In genomic region chrX:43122491-43122890, GRCm38 (mm10) we compare ENCODE assay signal across 18 mouse cellular contexts.
DNase-seq lines count a peak whose midpoint lies in the region; TF ChIP-seq lines count a peak whose summit lies in the region.
"Had no signal": no experiment of that assay in that cellular context is flagged by ENCODE, and none has a peak within 500 bp of the region (broad histone marks: within the 10 kb centered on the region; RNA-seq: fewer than 3 reads in every experiment).

No protein-coding gene starts in this region.

- peak; percentile 74 for DNase-seq in cerebellum, adult 11 months
- peak; percentile 79 to 92 for DNase-seq in cerebellum, adult 2 months
- DNase-seq in cerebellum, postnatal 10 days: peak; percentile 62 to 73
- no peak for DNase-seq in natural killer cell, adult 2 months (ENCODE audit: low spot score in 2 of 2)
- no peak for DNase-seq in lung, postnatal 25 days (ENCODE audit: low spot score)
- no peak for DNase-seq in right cerebral cortex, postnatal 36 days (ENCODE audit: low spot score in 2 of 2)
- DNase-seq: adrenal gland, adult 2 months; adrenal gland, postnatal 25 days; embryo, embryonic 11 days; gastrocnemius, postnatal 36 days; heart, adult 11 months; heart, postnatal 36 days; kidney, adult 11 months had no signal

- H3K27ac ChIP-seq in cerebellum, adult 2 months (ENCODE audit: insufficient read depth, low read length): peak overlapping the region; percentile 53; the same call in 1 of the 2 replicates
- H3K27ac ChIP-seq: embryonic facial prominence, embryonic 15.5 days; forebrain, embryonic 10.5 days; heart, embryonic 13.5 days had no signal

- WGBS in cerebellum, adult 2 months: 18% methylated on average over 1 of the region's 1 CpGs

- no peaks in the 10 kb centered on the region for H3K4me1 ChIP-seq in cerebellum, adult 2 months (ENCODE audit: control insufficient read depth, insufficient read depth, low read length)
- H3K4me1 ChIP-seq: embryonic facial prominence, embryonic 15.5 days; forebrain, embryonic 10.5 days; heart, embryonic 13.5 days had no signal

- H3K4me3 ChIP-seq in cerebellum, adult 2 months (replicated peaks; ENCODE audit: insufficient read depth, low read depth, low read length): no peak overlapping the region
- H3K4me3 ChIP-seq: embryonic facial prominence, embryonic 15.5 days; erythroblast, embryonic 14.5 days; forebrain, embryonic 10.5 days; heart, embryonic 13.5 days had no signal

- TF ChIP-seq POLR2A in cerebellum, adult 2 months (IDR thresholded peaks at IDR 0.05; ENCODE audit: borderline replicate concordance, insufficient read depth, low read length): no peak

- TF ChIP-seq CTCF in cerebellum, adult 2 months (IDR thresholded peaks at IDR 0.05; ENCODE audit: borderline replicate concordance, insufficient read depth, low read depth, low read length): no peak

- no peaks in the 10 kb centered on the region for H3K27me3 ChIP-seq in cerebellum, adult 2 months (ENCODE audit: control insufficient read depth, insufficient read depth, low read length)
- H3K27me3 ChIP-seq: CH12.LX; embryonic facial prominence, embryonic 15.5 days; heart, embryonic 13.5 days had no signal

Comparison
In these comparisons a context has a peak if more than half of its experiments do, and no peak if none do; other contexts are left out.
1. DNase-seq: peak in cerebellum, adult 11 months (single experiment), cerebellum, adult 2 months (2 of 2) and cerebellum, postnatal 10 days (2 of 2); none in natural killer cell, adult 2 months (0 of 2), lung, postnatal 25 days (single experiment) and right cerebral cortex, postnatal 36 days (0 of 2).